Mouse (Mus musculus): ENCODE results near the gene Rnf141. TPM values are rescaled to one million over a fixed set of nuclear protein-coding genes. Genes with fewer than 3 reads are reported as not detected.

Rnf141 gene
- polyA plus RNA-seq, 1 experiment from 2014 or later: 27.0 TPM

DNA sequence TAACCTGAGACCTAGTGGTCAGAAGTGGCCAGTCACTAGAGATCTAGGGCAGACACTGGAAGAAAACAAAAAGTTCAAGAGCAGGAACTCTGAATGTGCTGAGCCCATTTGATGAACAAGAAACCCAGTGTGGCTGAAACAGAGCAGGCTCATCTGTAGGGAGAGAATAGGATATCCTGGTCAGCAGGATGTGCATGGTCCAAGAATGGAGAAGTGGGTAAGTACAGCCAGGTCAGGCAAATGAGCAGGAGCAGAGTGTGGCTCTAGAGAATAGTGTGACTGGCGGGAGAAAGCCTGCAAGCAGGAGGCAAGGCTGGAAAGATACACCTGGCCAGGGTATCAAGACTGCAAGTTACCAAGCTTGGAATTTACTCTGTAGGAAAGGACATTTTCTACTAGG is 11.3 kb upstream of the Rnf141 start:
- Histone ChIP-seq H3K4me2 (replicated peaks) (no peak overlapping the region), H3K9me3 (no peaks in the 10 kb centered on the region), H3K27me3 (no peaks in the 10 kb centered on the region), H3K27ac (replicated peaks) (no peak overlapping the region), H3K4me1 (no peaks in the 10 kb centered on the region), H3K36me3 (no peaks in the 10 kb centered on the region), H3K4me3 (no peak overlapping the region), H3K9ac (replicated peaks) (no peak overlapping the region)
- ATAC-seq (ENCODE audit: low FRiP score, low read depth): no peak
- WGBS: 64% methylated on average over 1 of the region's 1 CpGs

GRCm38 (mm10) chr7:110854927-110855546 is 10.8 kb upstream of the Rnf141 start:
- H3K36me3 ChIP-seq: no peaks in the 10 kb centered on the region
- H3K4me3 ChIP-seq: no peak overlapping the region
- no peak overlapping the region for H3K9ac ChIP-seq (replicated peaks)
- no peaks in the 10 kb centered on the region for H3K27me3 ChIP-seq
- no peak overlapping the region for H3K27ac ChIP-seq (replicated peaks)
- no peak overlapping the region for H3K4me2 ChIP-seq (replicated peaks)
- ATAC-seq (ENCODE audit: low FRiP score, low read depth): no peak
- H3K4me1 ChIP-seq: no peaks in the 10 kb centered on the region
- WGBS: 85% methylated on average over 8 of the region's 8 CpGs
- no peaks in the 10 kb centered on the region for H3K9me3 ChIP-seq

GRCm38 (mm10) chr7:110854519-110854918 is 10.3 kb upstream of the Rnf141 start:
- Histone ChIP-seq H3K9ac (replicated peaks) (no peak overlapping the region), H3K9me3 (no peaks in the 10 kb centered on the region), H3K4me3 (no peak overlapping the region), H3K4me1 (no peaks in the 10 kb centered on the region), H3K27me3 (no peaks in the 10 kb centered on the region), H3K27ac (replicated peaks) (no peak overlapping the region), H3K4me2 (replicated peaks) (no peak overlapping the region), H3K36me3 (no peaks in the 10 kb centered on the region)
- no peak for ATAC-seq (ENCODE audit: low FRiP score, low read depth)
- 60% methylated on average over 3 of the region's 3 CpGs for WGBS

- no peak overlapping the region for H3K4me2 ChIP-seq (replicated peaks)
- ATAC-seq (ENCODE audit: low FRiP score, low read depth): no peak
- no peak overlapping the region for H3K27ac ChIP-seq (replicated peaks)
- no peaks in the 10 kb centered on the region for H3K27me3 ChIP-seq
- H3K36me3 ChIP-seq: no peaks in the 10 kb centered on the region
- H3K4me3 ChIP-seq: no peak overlapping the region
- H3K9me3 ChIP-seq: no peaks in the 10 kb centered on the region
- WGBS: 62% methylated on average over 10 of the region's 10 CpGs
- no peak overlapping the region for H3K9ac ChIP-seq (replicated peaks)
- H3K4me1 ChIP-seq: no peaks in the 10 kb centered on the region
Measured at GRCm38 (mm10) chr7:110853611-110854010, 9.4 kb upstream of the Rnf141 start.

DNA sequence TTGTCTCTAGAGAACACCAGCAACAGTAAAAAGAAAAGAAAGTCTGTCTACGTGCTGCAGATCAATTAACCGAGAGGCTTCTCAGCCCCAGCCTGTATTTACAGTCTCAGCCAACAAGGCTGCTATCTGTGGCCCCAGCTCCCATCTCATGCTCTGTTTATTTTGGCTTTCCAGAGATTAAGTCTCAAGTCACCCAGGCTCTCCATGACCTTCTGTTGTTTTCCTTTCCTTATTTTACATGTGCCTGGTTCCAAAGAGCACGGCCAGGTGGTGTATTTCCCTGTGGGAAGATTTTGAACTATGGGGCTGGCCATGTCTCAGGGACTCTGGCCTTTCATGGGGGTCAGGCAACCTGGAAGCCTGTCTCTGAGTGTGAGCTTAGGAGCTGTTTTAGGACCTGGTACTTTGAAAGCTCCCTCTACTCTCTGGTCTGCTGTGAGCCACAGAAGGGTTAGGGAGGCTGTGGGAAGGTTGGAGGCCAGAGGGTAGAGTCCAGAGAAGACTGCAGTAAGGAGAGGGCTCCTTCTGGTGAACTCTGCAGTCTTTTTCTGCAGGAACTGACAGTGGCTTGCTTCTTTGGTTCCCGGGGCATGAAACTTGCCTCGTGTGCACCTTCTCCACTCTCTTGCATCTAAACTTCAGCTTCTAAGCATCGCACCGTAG is 7.4 kb upstream of the Rnf141 start:
- WGBS: 79% methylated on average over 7 of the region's 7 CpGs

DNA sequence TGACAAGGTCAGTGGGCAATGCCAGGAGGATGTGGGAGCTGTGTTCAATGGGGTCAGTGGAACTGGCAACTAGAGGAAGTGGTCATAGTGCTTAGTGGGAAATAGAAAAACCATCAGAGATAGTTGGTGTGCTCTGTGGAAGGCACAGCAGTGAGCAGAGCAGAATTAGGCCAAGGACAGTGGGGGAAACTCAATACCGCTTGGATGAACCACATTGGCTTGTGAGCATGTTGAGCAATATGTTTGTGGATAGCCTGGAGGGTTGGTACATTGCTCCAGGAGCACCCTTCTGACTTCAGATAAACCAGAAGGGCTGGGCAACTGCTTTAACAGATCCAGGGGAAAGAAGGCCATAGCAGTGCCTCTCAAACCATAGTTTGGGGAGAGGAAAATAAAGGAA is 4.1 kb upstream of the Rnf141 start:
- Histone ChIP-seq H3K36me3 (no peaks in the 10 kb centered on the region), H3K9ac (replicated peaks) (no peak overlapping the region), H3K4me3 (no peak overlapping the region), H3K4me2 (replicated peaks) (no peak overlapping the region), H3K27ac (replicated peaks) (no peak overlapping the region), H3K27me3 (peaks cover 5% of the 10 kb centered on the region; the same call in 1 of the 2 replicates), H3K4me1 (peaks cover 4% of the 10 kb centered on the region), H3K9me3 (no peaks in the 10 kb centered on the region)
- 80% methylated on average over 1 of the region's 1 CpGs for WGBS
- ATAC-seq (ENCODE audit: low FRiP score, low read depth): no peak

More for the DNA sequence above, 7.4 kb upstream of the Rnf141 start:
- Histone ChIP-seq H3K4me3 (no peak overlapping the region), H3K36me3 (no peaks in the 10 kb centered on the region), H3K9ac (replicated peaks) (no peak overlapping the region), H3K27ac (replicated peaks) (no peak overlapping the region), H3K4me2 (replicated peaks) (no peak overlapping the region), H3K9me3 (no peaks in the 10 kb centered on the region), H3K4me1 (no peaks in the 10 kb centered on the region), H3K27me3 (peaks cover 5% of the 10 kb centered on the region; the same call in 1 of the 2 replicates)
- no peak for ATAC-seq (ENCODE audit: low FRiP score, low read depth)

DNA sequence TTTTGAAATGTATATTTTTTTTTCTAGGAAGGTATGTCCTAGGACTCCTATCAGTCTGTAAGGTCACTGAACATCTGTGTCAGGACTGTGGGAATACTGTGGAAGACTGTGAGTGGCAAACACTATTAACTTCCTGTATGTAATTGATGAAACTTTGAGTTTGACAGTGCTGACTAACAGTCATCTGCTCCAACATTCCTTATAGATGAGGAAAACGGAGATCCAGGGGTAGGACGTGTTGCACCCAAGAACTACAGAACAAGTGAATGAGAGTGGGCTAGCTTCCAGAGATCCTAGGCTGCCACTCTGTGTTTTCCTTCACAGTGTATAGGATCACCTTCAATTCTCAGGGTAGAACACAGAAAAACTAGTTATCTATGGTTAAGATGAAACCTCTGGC is 3.1 kb upstream of the Rnf141 start:
- no peak overlapping the region for H3K9ac ChIP-seq (replicated peaks)
- no peak overlapping the region for H3K4me3 ChIP-seq
- no peaks in the 10 kb centered on the region for H3K9me3 ChIP-seq
- H3K36me3 ChIP-seq: no peaks in the 10 kb centered on the region
- no peak for ATAC-seq (ENCODE audit: low FRiP score, low read depth)
- H3K27me3 ChIP-seq: peaks cover 5% of the 10 kb centered on the region; the same call in 1 of the 2 replicates
- H3K4me2 ChIP-seq (replicated peaks): no peak overlapping the region
- no peak overlapping the region for H3K27ac ChIP-seq (replicated peaks)
- peaks cover 6% of the 10 kb centered on the region for H3K4me1 ChIP-seq
- WGBS: 84% methylated on average over 2 of the region's 2 CpGs

DNA sequence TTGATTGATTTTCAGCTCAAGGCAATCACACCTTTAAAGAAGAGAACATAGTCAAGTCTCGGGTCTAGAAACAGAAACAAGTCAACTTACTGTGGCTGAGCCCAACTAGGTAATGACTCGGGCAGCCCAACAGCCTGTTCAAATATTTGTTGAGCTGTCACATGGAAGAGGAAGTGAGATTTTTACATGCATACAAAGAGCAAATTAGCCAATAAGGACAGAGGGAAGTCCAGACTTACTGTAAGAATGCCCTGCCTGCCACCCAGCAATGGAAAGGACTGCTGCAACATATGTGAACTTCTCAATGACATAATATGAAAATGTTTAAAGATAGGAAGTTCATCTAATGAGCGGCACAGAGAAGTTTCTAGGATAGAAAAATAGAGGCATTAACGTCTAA is 3.9 kb downstream of the Rnf141 start:
- no peak overlapping the region for H3K4me3 ChIP-seq
- no peaks in the 10 kb centered on the region for H3K36me3 ChIP-seq
- no peaks in the 10 kb centered on the region for H3K27me3 ChIP-seq
- no peak overlapping the region for H3K9ac ChIP-seq (replicated peaks)
- no peaks in the 10 kb centered on the region for H3K9me3 ChIP-seq
- no peak overlapping the region for H3K4me2 ChIP-seq (replicated peaks)
- H3K4me1 ChIP-seq: peaks cover 6% of the 10 kb centered on the region
- 87% methylated on average over 4 of the region's 4 CpGs for WGBS
- no peak overlapping the region for H3K27ac ChIP-seq (replicated peaks)
- no peak for ATAC-seq (ENCODE audit: low FRiP score, low read depth)

GRCm38 (mm10) chr7:110834522-110834921 is 9.7 kb downstream of the Rnf141 start:
- Histone ChIP-seq H3K4me3 (no peak overlapping the region), H3K27me3 (no peaks in the 10 kb centered on the region), H3K4me2 (replicated peaks) (no peak overlapping the region), H3K27ac (replicated peaks) (no peak overlapping the region), H3K4me1 (no peaks in the 10 kb centered on the region), H3K9me3 (no peaks in the 10 kb centered on the region), H3K36me3 (peaks cover 5% of the 10 kb centered on the region; the same call in 1 of the 2 replicates), H3K9ac (replicated peaks) (no peak overlapping the region)
- no peak for ATAC-seq (ENCODE audit: low FRiP score, low read depth)
- WGBS: 67% methylated on average over 3 of the region's 3 CpGs

DNA sequence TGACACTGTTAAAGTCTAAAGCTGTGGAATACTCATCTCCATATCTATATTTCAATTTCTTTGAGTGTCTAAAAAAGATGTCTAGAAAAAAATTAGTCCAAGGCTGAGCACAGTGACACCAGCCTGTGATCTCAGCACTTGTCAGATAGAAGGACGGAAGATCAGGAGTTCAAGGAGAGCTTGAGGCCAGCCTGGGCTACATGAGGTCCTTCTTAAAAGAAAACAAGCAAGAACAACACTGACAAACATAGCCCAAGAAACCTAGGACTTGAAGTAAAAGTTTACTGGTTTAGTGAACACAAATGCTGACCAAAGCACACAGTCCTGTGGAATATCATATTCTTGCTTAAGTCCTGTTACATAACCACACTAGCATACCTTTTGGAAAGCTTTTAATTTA is 10.2 kb downstream of the Rnf141 start:
- Histone ChIP-seq H3K4me3 (no peak overlapping the region), H3K9ac (replicated peaks) (no peak overlapping the region), H3K4me2 (replicated peaks) (no peak overlapping the region), H3K4me1 (no peaks in the 10 kb centered on the region), H3K27me3 (no peaks in the 10 kb centered on the region), H3K9me3 (no peaks in the 10 kb centered on the region), H3K36me3 (peaks cover 5% of the 10 kb centered on the region; the same call in 1 of the 2 replicates), H3K27ac (replicated peaks) (no peak overlapping the region)
- ATAC-seq (ENCODE audit: low FRiP score, low read depth): no peak
- 93% methylated on average over 1 of the region's 1 CpGs for WGBS

GRCm38 (mm10) chr7:110833024-110833423 is 11.2 kb downstream of the Rnf141 start:
- Histone ChIP-seq H3K9ac (replicated peaks) (no peak overlapping the region), H3K4me3 (no peak overlapping the region), H3K9me3 (no peaks in the 10 kb centered on the region), H3K27me3 (no peaks in the 10 kb centered on the region), H3K4me2 (replicated peaks) (no peak overlapping the region), H3K27ac (replicated peaks) (no peak overlapping the region), H3K4me1 (no peaks in the 10 kb centered on the region), H3K36me3 (peaks cover 5% of the 10 kb centered on the region; the same call in 1 of the 2 replicates)
- 92% methylated on average over 1 of the region's 1 CpGs for WGBS
- ATAC-seq (ENCODE audit: low FRiP score, low read depth): no peak

GRCm38 (mm10) chr7:110823995-110824953 is 20.0 kb downstream of the Rnf141 start:
- no peak overlapping the region for H3K4me3 ChIP-seq
- no peaks in the 10 kb centered on the region for H3K4me1 ChIP-seq
- H3K9me3 ChIP-seq: no peaks in the 10 kb centered on the region
- H3K27me3 ChIP-seq: no peaks in the 10 kb centered on the region
- 93% methylated on average over 8 of the region's 8 CpGs for WGBS
- no peak overlapping the region for H3K9ac ChIP-seq (replicated peaks)
- no peak for ATAC-seq (ENCODE audit: low FRiP score, low read depth)
- H3K27ac ChIP-seq (replicated peaks): no peak overlapping the region
- H3K36me3 ChIP-seq: peaks cover 23% of the 10 kb centered on the region
- no peak overlapping the region for H3K4me2 ChIP-seq (replicated peaks)

Measured in midbrain, embryonic 12.5 days (tissue).